Mouse (Mus musculus) testis, adult 2 months (tissue): Measurements from ENCODE around the gene Gm20388.

Source experiments
- CTCF ChIP-seq: fragments of 200-500 bp; IDR thresholded peaks from 2 replicates; pipeline ENCODE4 v1.5.1; 2012; ENCODE audit warnings: low read depth, mild to moderate bottlenecking, inconsistent platforms, low read length, moderate library complexity; ENCODE audit not compliant: control insufficient read depth, insufficient read depth, insufficient replicate concordance
- POLR2A ChIP-seq: fragments of 200-500 bp; IDR thresholded peaks from 2 replicates; pipeline ENCODE4 v1.6.1; 2012; ENCODE audit warnings: low read depth, mild to moderate bottlenecking, inconsistent platforms, low read length, moderate library complexity; ENCODE audit not compliant: control insufficient read depth

- TF ChIP-seq CTCF (no peak), POLR2A (no peak)
Measured at GRCm38 (mm10) chr8:120229574-120229916, 318.9 kb downstream of the Gm20388 start.
